19 mouse cellular contexts compared by ENCODE assay signal in the genomic region with DNA sequence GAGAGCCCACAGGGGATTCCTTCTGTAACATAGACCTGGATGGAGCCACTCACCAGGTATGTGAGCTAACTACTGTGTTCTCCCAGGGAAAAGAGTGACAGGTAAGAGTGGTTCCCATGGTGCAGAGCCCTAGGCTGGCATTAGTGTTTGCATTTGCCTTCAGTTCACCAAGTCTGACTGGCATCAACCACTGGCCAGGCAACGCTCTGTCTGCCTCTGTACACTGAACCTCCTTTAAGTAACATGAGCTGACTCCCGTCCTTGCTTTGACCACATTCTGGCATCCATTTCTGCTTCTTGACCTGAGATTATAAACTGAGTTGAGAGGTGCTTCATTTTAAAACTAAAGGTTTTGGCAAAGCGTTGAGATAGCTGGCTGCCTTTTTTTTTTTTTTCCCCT. TPM values are rescaled to one million over a fixed set of nuclear protein-coding genes. Genes with fewer than 3 reads are reported as not detected.
DNase-seq lines count a peak whose midpoint lies in the region; ATAC-seq and TF ChIP-seq lines count a peak whose summit lies in the region.
"Had no signal": no experiment of that assay in that cellular context is flagged by ENCODE, and none has a peak within 500 bp of the region (broad histone marks: within the 10 kb centered on the region; RNA-seq: fewer than 3 reads in every experiment).

No protein-coding gene starts in this region.

- H3K27ac ChIP-seq in heart, embryonic 15.5 days: 0 out of 2 replicates have a peak overlapping the region, but pooled peaks have one; percentile 11
- H3K27ac ChIP-seq in lung, postnatal 0 days (ENCODE audit: low read length): no peak overlapping the region
- peak overlapping the region; percentile 68 for H3K27ac ChIP-seq in embryonic facial prominence, embryonic 14.5 days (replicated peaks; ENCODE audit: low read depth, low read length)
- no peak overlapping the region for H3K27ac ChIP-seq in midbrain, postnatal 0 days (ENCODE audit: low read depth, low read length)
- H3K27ac ChIP-seq: forebrain, embryonic 10.5 days; hindbrain, embryonic 10.5 days; intestine, embryonic 15.5 days; midbrain, embryonic 12.5 days had no signal

- no peak for DNase-seq in heart, postnatal 36 days
- DNase-seq in lung, postnatal 0 days (ENCODE audit: low spot score): peak; percentile 24
- no peak for DNase-seq in lung, adult 2 months
- DNase-seq in embryonic facial prominence, embryonic 14.5 days (ENCODE audit: low spot score): peak; percentile 51
- peak; percentile 30 for DNase-seq in skeletal muscle tissue, adult 2 months (ENCODE audit: low read depth, low spot score)
- no peak for DNase-seq in midbrain, postnatal 0 days (ENCODE audit: low spot score)
- DNase-seq: B cell, adult 2 months; kidney, adult 9 months; liver, postnatal 0 days had no signal

- H3K36me3 ChIP-seq in heart, embryonic 15.5 days: no peaks in the 10 kb centered on the region
- no peaks in the 10 kb centered on the region for H3K36me3 ChIP-seq in lung, postnatal 0 days (ENCODE audit: insufficient read depth, low read length)
- no peaks in the 10 kb centered on the region for H3K36me3 ChIP-seq in embryonic facial prominence, embryonic 14.5 days (ENCODE audit: control insufficient read depth, insufficient read depth, low read length)
- no peaks in the 10 kb centered on the region for H3K36me3 ChIP-seq in midbrain, postnatal 0 days (ENCODE audit: insufficient read depth, low read length)
- H3K36me3 ChIP-seq: forebrain, embryonic 10.5 days; hindbrain, embryonic 10.5 days; intestine, embryonic 15.5 days; midbrain, embryonic 12.5 days had no signal

- WGBS in heart, embryonic 15.5 days: 73% methylated on average over 3 of the region's 3 CpGs
- 56% methylated on average over 3 of the region's 3 CpGs for whole genome bisulfite sequencing in lung, postnatal 0 days
- 61% methylated on average over 3 of the region's 3 CpGs for WGBS in lung, adult 2 months
- 49% methylated on average over 3 of the region's 3 CpGs for WGBS in embryonic facial prominence, embryonic 14.5 days
- 88% methylated on average over 3 of the region's 3 CpGs for WGBS in midbrain, postnatal 0 days

- TF ChIP-seq EP300 in lung, postnatal 0 days (IDR thresholded peaks at IDR 0.05): no peak

- H3K27me3 ChIP-seq in heart, embryonic 15.5 days: no peaks in the 10 kb centered on the region
- H3K27me3 ChIP-seq in lung, postnatal 0 days (replicated peaks; ENCODE audit: insufficient read depth, low read length): no peaks in the 10 kb centered on the region
- no peaks in the 10 kb centered on the region for H3K27me3 ChIP-seq in embryonic facial prominence, embryonic 14.5 days (replicated peaks; ENCODE audit: control insufficient read depth, insufficient read depth, low read length)
- H3K27me3 ChIP-seq in midbrain, postnatal 0 days (ENCODE audit: insufficient read depth, low read length): no peaks in the 10 kb centered on the region
- H3K27me3 ChIP-seq: CH12.LX; intestine, embryonic 15.5 days; midbrain, embryonic 12.5 days had no signal

- H3K4me2 ChIP-seq in heart, embryonic 15.5 days: no peak overlapping the region
- no peak overlapping the region for H3K4me2 ChIP-seq in lung, postnatal 0 days (replicated peaks; ENCODE audit: low read depth, low read length)
- no peak overlapping the region for H3K4me2 ChIP-seq in embryonic facial prominence, embryonic 14.5 days (ENCODE audit: low read depth, low read length)
- no peak overlapping the region for H3K4me2 ChIP-seq in midbrain, postnatal 0 days (ENCODE audit: low read depth, low read length, poor library complexity, severe bottlenecking)
- H3K4me2 ChIP-seq: intestine, embryonic 15.5 days; liver, embryonic 11.5 days; midbrain, embryonic 12.5 days had no signal

- no peak overlapping the region for H3K9ac ChIP-seq in heart, embryonic 15.5 days
- H3K9ac ChIP-seq in lung, postnatal 0 days (replicated peaks; ENCODE audit: low read depth): no peak overlapping the region
- no peak overlapping the region for H3K9ac ChIP-seq in embryonic facial prominence, embryonic 14.5 days (ENCODE audit: low read depth, low read length)
- no peak overlapping the region for H3K9ac ChIP-seq in midbrain, postnatal 0 days (replicated peaks; ENCODE audit: low read length, poor library complexity, severe bottlenecking)
- H3K9ac ChIP-seq: intestine, embryonic 15.5 days; liver, postnatal 0 days; midbrain, embryonic 12.5 days had no signal

- TF ChIP-seq POLR2A in lung, adult 2 months (IDR thresholded peaks at IDR 0.05; ENCODE audit: borderline replicate concordance, extremely low read depth, low read depth, low read length): no peak

- no peak overlapping the region for H3K4me3 ChIP-seq in heart, embryonic 15.5 days
- H3K4me3 ChIP-seq in lung, postnatal 0 days (ENCODE audit: low read depth, low read length): no peak overlapping the region
- H3K4me3 ChIP-seq in lung, adult 2 months (replicated peaks; ENCODE audit: extremely low read depth, low read depth, low read length): no peak overlapping the region
- H3K4me3 ChIP-seq in embryonic facial prominence, embryonic 14.5 days (ENCODE audit: low read depth, low read length): no peak overlapping the region
- no peak overlapping the region for H3K4me3 ChIP-seq in midbrain, postnatal 0 days (ENCODE audit: low read depth, low read length)
- H3K4me3 ChIP-seq: forebrain, embryonic 10.5 days; hindbrain, embryonic 10.5 days; intestine, embryonic 15.5 days; midbrain, embryonic 12.5 days had no signal

- no peak for ATAC-seq in heart, embryonic 15.5 days (replicated peaks; ENCODE audit: insufficient number of reproducible peaks, insufficient read depth, low FRiP score, low read depth)
- ATAC-seq in lung, postnatal 0 days: peak; percentile 64
- peak; percentile 63; the same call in 1 of the 2 replicates for ATAC-seq in embryonic facial prominence, embryonic 14.5 days (ENCODE audit: low read depth)
- ATAC-seq in midbrain, postnatal 0 days (ENCODE audit: low FRiP score): no peak
- ATAC-seq: activated CD4-positive, CD25-positive, alpha-beta regulatory T cell, adult 4 months; hindbrain, embryonic 16.5 days had no signal

- H3K9me3 ChIP-seq in heart, embryonic 15.5 days (replicated peaks): no peaks in the 10 kb centered on the region
- no peaks in the 10 kb centered on the region for H3K9me3 ChIP-seq in lung, postnatal 0 days (ENCODE audit: low read length)
- no peaks in the 10 kb centered on the region for H3K9me3 ChIP-seq in embryonic facial prominence, embryonic 14.5 days (ENCODE audit: control insufficient read depth, low read length)
- no peaks in the 10 kb centered on the region for H3K9me3 ChIP-seq in midbrain, postnatal 0 days (ENCODE audit: low read length)
- H3K9me3 ChIP-seq: forebrain, embryonic 10.5 days; G1E; hindbrain, embryonic 10.5 days; intestine, embryonic 15.5 days; midbrain, embryonic 12.5 days had no signal

- intact Hi-C loops in heart, postnatal 36 days (cut with DNase I): no loop called here

- H3K4me1 ChIP-seq in heart, embryonic 15.5 days (replicated peaks): 0 out of 2 replicates have a peak, but pooled peaks cover 3% of the 10 kb centered on the region
- H3K4me1 ChIP-seq in lung, postnatal 0 days (ENCODE audit: insufficient read depth, low read depth, low read length): peaks cover 5% of the 10 kb centered on the region; the same call in 1 of the 2 replicates
- H3K4me1 ChIP-seq in lung, adult 2 months (ENCODE audit: control insufficient read depth, insufficient read depth, low read length): peaks cover 12% of the 10 kb centered on the region
- peaks cover 5% of the 10 kb centered on the region for H3K4me1 ChIP-seq in embryonic facial prominence, embryonic 14.5 days (ENCODE audit: control insufficient read depth, insufficient read depth, low read length)
- no peaks in the 10 kb centered on the region for H3K4me1 ChIP-seq in midbrain, postnatal 0 days (ENCODE audit: insufficient read depth, low read length)
- H3K4me1 ChIP-seq: intestine, embryonic 15.5 days; midbrain, embryonic 12.5 days had no signal

- no peak for TF ChIP-seq CTCF in lung, postnatal 0 days (IDR thresholded peaks at IDR 0.05)
- no peak for TF ChIP-seq CTCF in lung, adult 2 months (IDR thresholded peaks at IDR 0.05; ENCODE audit: insufficient read depth, low read length)
- TF ChIP-seq CTCF in midbrain, postnatal 0 days (IDR thresholded peaks at IDR 0.05): no peak

RNA-seq across cellular contexts. Expression of a gene that starts 56.3 kb away (rescaled TPM):
- polyA plus RNA-seq in heart, embryonic 15.5 days (2015; fragmentation: Nextera tagmentation; extraction: Ambion mirVana): 14.0 and 16.5 TPM in 2 replicates
- total RNA-seq in heart, postnatal 36 days (2021): 10 to 100 TPM in 1 of 2 experiments, 1 to 10 TPM in 1; 9.9 to 10.2 TPM
- 14.6 and 18.4 TPM in 2 replicates for polyA plus RNA-seq in lung, postnatal 0 days (2015; fragmentation: Nextera tagmentation; extraction: Ambion mirVana)
- 11.1 and 11.5 TPM in 2 replicates for polyA plus RNA-seq in lung, adult 2 months (2012; rRNA removed)
- polyA plus RNA-seq in embryonic facial prominence, embryonic 14.5 days (2014; fragmentation: Nextera tagmentation; extraction: Ambion mirVana): 18.0 and 20.2 TPM in 2 replicates
- total RNA-seq in midbrain, postnatal 0 days (2014; rRNA removed): 56.0 and 59.0 TPM in 2 replicates
- 39.6 and 42.7 TPM in 2 replicates for polyA plus RNA-seq in midbrain, postnatal 0 days (2015; fragmentation: Nextera tagmentation; extraction: Ambion mirVana)

Comparison
In these comparisons a context has a peak if more than half of its experiments do, and no peak if none do; other contexts are left out.
1. DNase-seq: peak in lung, postnatal 0 days (single experiment), embryonic facial prominence, embryonic 14.5 days (single experiment) and skeletal muscle tissue, adult 2 months (single experiment); none in heart, postnatal 36 days (0 of 2), lung, adult 2 months (single experiment) and midbrain, postnatal 0 days (single experiment).
2. ATAC-seq: peak in lung, postnatal 0 days (single experiment) and embryonic facial prominence, embryonic 14.5 days (single experiment); none in heart, embryonic 15.5 days (single experiment) and midbrain, postnatal 0 days (single experiment).
3. H3K27ac ChIP-seq: peak in heart, embryonic 15.5 days (single experiment) and embryonic facial prominence, embryonic 14.5 days (single experiment); none in lung, postnatal 0 days (single experiment) and midbrain, postnatal 0 days (single experiment).